Mouse (Mus musculus) layer of hippocampus, postnatal 25 days (tissue): ENCODE measurements around the gene Zfp748. TPM values are rescaled to one million over a fixed set of nuclear protein-coding genes. Genes with fewer than 3 reads are reported as not detected.

Source experiments
- DNase-seq, 2 experiments: peaks; one replicate each; pipeline ENCODE4 v3.0.0; 2022; ENCODE audit warnings: mixed read lengths in 2 of 2, low spot score in 1 of 2; ENCODE audit errors: extremely low spot score in 1 of 2
- total RNA-seq, 2 experiments: library from RNA; stranded (reverse); gene quantifications; 2 replicates each; pipeline ENCODE4 v1.2.3; 2021

The Zfp748 gene
- 10 to 100 TPM in 1 of 2 experiments, 1 to 10 TPM in 1; 9.7 to 11.4 TPM for total RNA-seq

DNA sequence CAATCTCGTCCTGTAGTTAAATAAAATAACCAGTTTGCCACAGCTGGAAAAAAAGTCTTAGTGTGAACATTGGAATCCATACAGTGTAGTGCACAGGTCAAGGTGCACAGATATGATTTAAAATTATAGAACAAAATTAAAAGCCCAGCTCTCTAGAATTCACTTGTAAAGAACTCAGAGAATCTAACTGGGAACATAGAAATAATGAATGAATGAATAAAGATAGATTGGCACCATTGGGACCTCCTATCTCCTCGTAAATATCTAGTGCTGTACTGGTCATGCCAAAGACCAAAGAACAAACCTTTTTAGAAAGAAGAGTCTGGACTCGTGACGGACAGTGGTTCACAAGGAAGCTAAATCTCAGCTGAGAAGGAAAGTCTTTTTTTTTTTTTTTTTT, at the start of gene Zfp748:
Gene Zfp748, minus strand, starts transcription at position 101 of the 400 bp plus-strand sequence.
- no peak for DNase-seq

DNA sequence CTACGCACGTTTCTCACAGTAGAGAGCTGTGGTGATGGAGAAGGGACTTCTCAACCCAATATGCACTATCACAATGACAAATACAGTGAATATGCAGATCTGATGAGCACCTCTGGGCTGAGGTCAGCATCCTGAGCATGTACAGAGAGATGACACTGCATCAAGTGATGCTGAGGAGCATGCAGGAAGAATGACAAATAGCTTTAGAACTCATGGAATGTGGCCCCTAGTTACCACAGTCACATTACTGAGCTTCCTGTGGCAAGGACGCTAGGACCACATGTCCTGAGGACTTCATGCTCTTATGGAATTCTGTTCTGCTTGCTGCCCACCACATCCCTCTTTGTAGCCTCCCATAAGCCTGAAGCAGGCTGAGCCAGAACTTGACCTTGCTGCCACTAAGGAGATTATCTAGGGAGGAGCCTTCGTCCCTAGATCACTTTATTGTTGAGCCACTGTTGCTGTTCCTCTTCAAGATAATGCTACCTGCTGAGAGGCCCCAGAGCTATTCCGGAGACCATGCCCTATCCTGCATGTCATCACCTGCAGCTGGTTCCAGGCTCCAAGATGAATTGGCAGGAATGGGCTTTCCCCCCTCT, 19.1 kb upstream of the Zfp748 start:
- DNase-seq, result no peak

DNA sequence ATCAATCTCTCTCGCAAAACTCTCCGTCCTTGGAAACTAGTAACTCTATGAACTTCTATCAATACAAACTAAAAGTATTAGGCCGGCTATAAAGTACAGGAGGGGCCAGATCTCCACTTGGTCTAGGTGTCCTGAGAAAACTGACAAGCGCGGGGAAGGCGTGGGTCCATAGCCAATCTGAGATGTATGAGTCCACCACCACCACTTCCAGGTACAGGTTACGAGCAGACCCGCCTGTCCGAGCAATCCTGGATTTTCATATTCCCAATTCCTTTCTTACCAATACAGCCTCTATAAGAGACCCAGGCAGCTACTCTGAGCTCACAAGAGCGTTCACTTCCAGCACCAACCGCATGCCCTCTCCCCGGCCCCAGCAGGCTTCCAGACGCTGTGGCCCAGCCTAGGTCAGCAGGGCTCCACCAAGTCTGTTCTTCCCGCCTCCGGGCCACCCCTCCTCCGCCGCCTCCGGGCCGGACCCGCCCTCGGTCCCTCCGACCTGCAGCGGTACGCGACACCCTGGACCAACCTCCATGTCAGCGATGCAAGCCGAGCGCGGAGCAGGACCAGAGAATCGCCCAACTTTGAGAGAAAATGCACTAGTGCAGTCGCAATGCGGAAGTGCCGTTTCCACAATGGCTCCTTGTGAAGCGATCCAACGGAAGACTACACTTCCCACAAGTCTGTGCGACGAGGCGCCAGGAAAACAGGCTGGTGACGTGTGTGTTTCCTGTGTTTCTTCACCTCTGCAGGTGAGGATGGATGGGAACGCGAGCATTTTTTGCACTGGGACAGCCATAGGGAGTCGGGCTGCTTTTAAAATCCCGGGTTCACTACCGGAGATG, 904 bp downstream of the Zfp748 start:
- peak; percentile 70 to 77 for DNase-seq

DNA sequence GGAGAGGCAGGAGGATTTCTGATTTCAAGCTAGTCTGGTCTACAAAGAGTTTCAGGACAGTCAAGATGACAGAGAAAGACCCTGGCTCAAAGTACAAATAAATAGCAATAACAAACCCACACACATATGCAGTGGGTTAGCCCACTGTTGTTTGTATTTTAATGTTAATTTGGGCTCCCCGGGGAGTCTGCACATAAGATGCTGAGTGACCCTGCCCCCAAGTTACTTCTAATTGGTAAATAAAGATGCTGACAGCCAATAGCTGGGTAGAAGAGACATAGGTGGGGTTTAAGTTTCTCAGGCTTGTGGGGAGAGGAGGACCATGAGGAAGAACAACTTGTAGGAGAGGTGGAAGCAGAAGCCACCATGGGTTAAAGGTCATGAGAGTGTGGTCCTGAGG, 7.7 kb downstream of the Zfp748 start:
- DNase-seq, result no peak

DNA sequence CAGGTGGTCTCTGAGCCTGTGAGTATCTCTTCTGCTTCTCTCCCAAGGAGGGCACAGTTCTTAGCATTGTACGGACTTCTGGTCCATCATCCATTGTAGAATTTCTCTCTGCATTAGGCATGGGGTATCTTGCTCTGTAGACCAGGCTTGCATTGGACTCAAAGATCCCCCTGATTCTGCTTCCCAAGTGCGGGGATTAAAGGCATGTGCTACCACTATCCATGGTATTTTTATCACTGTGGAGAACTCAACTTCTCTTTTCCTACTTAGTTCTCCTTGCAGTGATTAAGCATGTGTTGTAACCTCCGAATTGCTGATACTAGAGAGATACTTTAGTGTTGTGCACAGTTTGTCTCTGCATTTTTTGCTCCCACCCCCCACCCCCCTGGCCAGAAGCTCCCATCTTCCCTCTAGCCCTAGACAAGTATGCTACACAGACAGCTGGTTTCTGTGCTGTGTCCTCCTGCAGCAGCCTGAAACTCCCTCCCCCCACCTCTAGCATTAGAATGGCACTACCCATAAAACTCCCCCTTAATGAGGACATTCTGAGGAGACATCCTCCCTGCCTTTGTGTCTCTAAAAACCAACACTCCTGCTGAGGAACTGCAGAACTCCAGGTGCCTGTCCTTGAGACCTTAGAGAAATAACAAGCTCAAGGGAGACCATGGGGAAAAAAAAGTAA, 26.4 kb downstream of the Zfp748 start:
- no peak for DNase-seq

DNA sequence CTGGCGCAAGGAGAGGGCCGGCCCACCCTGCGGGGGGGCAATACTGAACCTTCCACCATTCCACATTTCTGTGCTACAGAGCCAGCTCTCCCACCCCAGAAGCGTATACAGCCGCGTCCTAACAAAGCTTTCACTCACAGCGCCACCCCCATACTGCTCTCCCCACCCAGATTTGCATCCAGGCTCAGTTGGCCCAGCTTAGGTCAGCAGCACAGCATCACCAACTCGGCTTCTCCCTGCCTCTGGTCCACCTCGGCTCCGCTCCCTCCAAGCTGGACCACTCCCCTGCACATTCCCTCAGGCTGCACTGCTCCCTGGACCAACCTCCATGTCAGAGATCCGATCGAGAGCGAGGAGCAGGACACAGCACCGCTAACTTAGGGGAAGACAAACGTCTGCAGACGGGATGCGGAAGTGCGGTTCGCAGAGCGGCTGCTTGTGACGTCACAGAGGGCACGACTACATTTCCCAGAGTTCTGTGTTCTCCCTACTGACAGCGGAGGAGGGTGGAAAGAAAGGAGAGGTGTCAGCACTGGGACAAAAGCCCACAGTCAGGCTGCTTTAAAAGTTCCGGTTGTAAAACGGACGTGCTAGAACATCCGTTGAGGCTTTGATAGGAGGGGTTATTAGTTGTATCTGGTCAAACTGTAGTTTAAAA, 27.7 kb downstream of the Zfp748 start, which contains the start of the genes Gm26965 and Zfp87:
Gene Gm26965, minus strand, starts transcription at position 399 of the 658 bp plus-strand sequence.
Gene Zfp87, minus strand, starts transcription at position 425 of the 658 bp plus-strand sequence.
- DNase-seq, result peak; percentile 77 to 82

DNA sequence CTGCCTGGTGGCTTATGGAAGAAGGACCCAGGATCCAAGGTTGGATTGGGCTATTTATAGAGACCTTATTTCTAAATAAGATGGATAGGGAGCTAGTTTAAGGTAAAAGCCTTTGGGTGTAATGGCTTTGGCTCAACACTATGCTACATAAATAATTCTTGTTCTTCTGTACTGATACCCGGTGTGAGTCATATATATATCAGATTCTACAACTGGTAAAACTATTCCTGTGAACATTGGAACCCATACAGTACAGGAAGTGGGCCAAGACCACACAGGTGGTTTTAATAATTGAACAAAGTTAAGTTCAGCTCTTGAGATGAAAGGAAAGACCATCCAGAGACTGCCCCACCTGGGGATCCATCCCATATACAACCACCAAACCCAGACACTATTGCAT, 52.7 kb downstream of the Zfp748 start:
- no peak for DNase-seq

DNA sequence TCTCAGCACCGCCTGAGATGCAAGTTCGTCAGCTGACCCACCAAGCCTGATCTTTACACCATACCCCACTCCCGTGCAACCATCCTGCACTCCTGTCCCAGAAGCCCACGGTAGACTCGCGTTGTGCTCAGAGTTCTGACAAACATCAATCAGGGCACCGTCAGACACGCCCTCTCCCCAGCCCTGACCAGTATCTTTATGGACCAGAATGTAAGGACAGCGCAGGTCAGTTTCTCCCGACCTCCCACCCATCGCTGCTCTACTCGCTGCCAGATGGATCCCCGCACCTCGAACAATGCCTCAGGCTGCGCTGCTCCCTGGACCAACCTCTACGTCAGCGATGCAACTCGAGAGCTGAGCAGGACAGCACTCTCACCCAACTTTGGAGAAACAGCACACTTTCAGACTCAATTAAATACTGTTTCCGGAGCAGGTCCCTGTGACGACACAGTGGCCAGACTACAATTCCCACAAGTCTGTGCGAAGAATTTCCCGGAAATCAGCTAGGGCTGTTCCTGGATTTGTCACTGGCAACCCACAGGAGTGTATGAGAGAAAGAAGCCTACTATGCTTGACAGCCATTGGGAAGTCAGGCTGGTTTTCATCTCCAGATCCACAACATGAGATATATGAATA, 53.4 kb downstream of the Zfp748 start, which contains the start of gene Zfp58:
Gene Zfp58, minus strand, starts transcription at position 472 of the 636 bp plus-strand sequence.
- peak; percentile 61 to 70 for DNase-seq

DNA sequence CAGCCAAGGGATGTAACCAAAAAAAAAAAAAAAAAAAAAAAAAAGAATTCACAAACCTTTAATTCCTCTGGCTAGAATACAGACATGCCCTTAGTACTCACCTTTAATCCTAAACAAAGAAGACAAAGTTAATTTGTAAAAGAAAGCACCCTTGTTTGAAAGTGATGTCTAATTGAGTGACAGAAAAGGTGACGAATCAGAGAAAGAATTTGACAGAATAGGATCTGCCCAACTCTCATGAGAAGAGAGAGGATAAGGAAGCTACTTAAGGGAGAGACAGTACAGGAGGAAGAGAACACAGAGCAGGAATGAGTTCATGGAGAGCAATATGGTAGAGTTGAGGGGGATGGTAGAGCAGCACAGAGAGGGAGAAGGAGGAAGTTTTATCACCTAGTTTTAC, 58.0 kb downstream of the Zfp748 start:
- DNase-seq, result no peak

Other genes with a start within 250 kb of the Zfp748 start
- 1 to 10 TPM; 4.6 to 6.0 TPM for gene Zfp457, start 247.3 kb downstream of the Zfp748 start, total RNA-seq
- gene Zfp595, start 221.3 kb downstream of the Zfp748 start, total RNA-seq, result 1 to 10 TPM; 3.1 to 3.2 TPM
- gene Gm28044, start 193.3 kb downstream of the Zfp748 start, total RNA-seq, result under 1 TPM in 1 of 2 experiments, not detected in 1; 0.57 TPM
- gene Zfp953, start 193.2 kb downstream of the Zfp748 start, total RNA-seq, result 1 to 10 TPM; 1.0 to 1.1 TPM
- gene Gm28041, start 178.1 kb downstream of the Zfp748 start, total RNA-seq, result not detected
- under 1 TPM; 0.71 to 0.80 TPM for gene Zfp456, start 178.0 kb downstream of the Zfp748 start, total RNA-seq
- 1 to 10 TPM; 2.4 to 5.1 TPM for gene Zfp429, start 154.0 kb downstream of the Zfp748 start, total RNA-seq
- 1 to 10 TPM; 3.0 to 4.7 TPM for gene Zfp459, start 132.4 kb downstream of the Zfp748 start, total RNA-seq
- 10 to 100 TPM; 14.6 to 16.0 TPM for gene Zfp874a, start 102.2 kb downstream of the Zfp748 start, total RNA-seq
- gene Zfp874b, start 69.6 kb downstream of the Zfp748 start, total RNA-seq, result 10 to 100 TPM; 16.6 to 19.8 TPM
- 1 to 10 TPM; 8.0 to 8.1 TPM for gene Zfp58, start 53.3 kb downstream of the Zfp748 start, total RNA-seq
- gene Gm26965, start 27.7 kb downstream of the Zfp748 start, total RNA-seq, result under 1 TPM in 1 of 2 experiments, not detected in 1; 0.49 TPM
- 10 to 100 TPM; 21.7 to 22.8 TPM for gene Zfp87, start 27.7 kb downstream of the Zfp748 start, total RNA-seq
- 1 to 10 TPM; 8.6 to 8.7 TPM for gene Zfp729b, start 55.9 kb upstream of the Zfp748 start, total RNA-seq
- 1 to 10 TPM; 1.3 to 2.6 TPM for gene Gm49345, start 83.9 kb upstream of the Zfp748 start, total RNA-seq
- gene Zfp729a, start 84.0 kb upstream of the Zfp748 start, total RNA-seq, result 1 to 10 TPM; 8.4 to 9.7 TPM
- 10 to 100 TPM; 18.5 to 25.1 TPM for gene Zfp738, start 133.2 kb upstream of the Zfp748 start, total RNA-seq
- 10 to 100 TPM; 14.7 to 15.1 TPM for gene Zfp65, start 175.3 kb upstream of the Zfp748 start, total RNA-seq
- gene Zfp85, start 201.4 kb upstream of the Zfp748 start, total RNA-seq, result 1 to 10 TPM; 6.2 to 6.6 TPM
- 1 to 10 TPM; 4.5 to 7.1 TPM for gene Zfp493, start 225.9 kb upstream of the Zfp748 start, total RNA-seq